Mouse (Mus musculus): ENCODE measurements around the gene Ifi205. TPM values are rescaled to one million over a fixed set of nuclear protein-coding genes. Genes with fewer than 3 reads are reported as not detected.
"Not testable (repeated sequence)": the region's sequence is repeated elsewhere in the genome, so short reads cannot be mapped to it uniquely, and the experiment has no call there.

The Ifi205 gene
- total RNA-seq, 2 experiments from 2014 or later = 0.29 TPM; not detected in 1

DNA sequence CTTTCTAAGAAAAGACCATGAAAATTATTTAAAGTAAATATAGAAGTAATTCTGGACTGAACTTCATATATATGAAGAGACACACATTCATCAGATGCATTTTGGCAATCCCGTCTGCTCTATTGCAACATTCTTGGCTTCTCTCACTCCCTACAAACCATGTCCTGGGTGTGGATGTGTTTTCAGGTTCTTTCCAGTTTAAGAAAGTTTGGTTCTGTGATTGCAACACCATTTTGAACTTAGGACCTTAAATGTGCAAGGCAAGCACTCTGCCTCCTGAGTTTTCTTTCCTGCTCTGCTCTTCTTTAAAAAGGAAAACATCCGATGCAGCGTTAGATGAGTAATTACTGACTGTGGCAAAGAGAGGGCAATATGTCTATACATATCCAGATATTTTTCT is 6.9 kb upstream of the Ifi205 start:
- Histone ChIP-seq H3K4me3 (no peak overlapping the region), H3K27ac (no peak overlapping the region)
- no peak for TF ChIP-seq CTCF (conservative IDR thresholded peaks at IDR 0.05)
- no peak for DNase-seq (ENCODE audit: low spot score in 2 of 2)

DNA sequence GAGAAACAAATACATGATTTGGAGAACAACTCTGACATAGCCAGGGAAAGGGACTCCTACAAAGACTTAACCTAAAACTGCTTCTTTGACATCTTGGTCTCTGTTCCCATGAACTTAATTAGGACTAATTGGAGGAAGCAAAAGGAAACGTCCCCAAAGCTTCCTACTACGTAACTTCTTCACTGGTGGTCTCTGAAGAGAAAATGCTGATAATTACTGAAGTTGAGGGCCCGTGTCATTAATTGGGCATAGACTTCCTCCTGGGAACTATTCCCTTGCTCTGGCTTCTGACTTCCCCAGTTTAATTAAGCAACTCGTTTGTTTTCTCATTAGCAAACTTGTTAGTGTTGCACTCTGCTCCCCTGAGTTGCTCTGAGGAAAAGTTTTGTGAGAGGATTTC is 4.2 kb upstream of the Ifi205 start:
- H3K4me3 ChIP-seq = no peak overlapping the region
- no peak overlapping the region for H3K27ac ChIP-seq
- DNase-seq (ENCODE audit: low spot score in 2 of 2) = no peak
- no peak for TF ChIP-seq CTCF (conservative IDR thresholded peaks at IDR 0.05)

DNA sequence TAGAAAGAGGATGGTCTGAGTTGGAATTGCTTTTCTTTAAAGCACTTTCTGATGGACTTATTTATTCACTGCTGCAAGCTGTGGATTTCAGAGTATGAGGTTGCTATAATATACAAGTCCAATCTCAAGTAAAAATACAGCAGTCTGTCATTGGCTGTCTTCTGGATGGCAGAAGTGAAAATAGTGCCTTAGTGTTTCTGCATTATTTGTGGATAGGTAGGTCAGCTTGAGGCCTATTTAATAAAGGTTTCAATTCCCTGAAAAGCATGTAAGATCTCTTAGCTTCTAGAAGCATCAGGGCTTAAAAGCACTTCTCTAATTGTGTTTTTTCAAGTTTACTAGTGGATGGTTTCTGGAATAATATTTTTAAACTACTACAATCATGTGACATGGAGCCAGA is 24.6 kb downstream of the Ifi205 start:
- not testable (repeated sequence) for DNase-seq (ENCODE audit: low spot score in 2 of 2); H3K27ac ChIP-seq; H3K4me3 ChIP-seq

DNA sequence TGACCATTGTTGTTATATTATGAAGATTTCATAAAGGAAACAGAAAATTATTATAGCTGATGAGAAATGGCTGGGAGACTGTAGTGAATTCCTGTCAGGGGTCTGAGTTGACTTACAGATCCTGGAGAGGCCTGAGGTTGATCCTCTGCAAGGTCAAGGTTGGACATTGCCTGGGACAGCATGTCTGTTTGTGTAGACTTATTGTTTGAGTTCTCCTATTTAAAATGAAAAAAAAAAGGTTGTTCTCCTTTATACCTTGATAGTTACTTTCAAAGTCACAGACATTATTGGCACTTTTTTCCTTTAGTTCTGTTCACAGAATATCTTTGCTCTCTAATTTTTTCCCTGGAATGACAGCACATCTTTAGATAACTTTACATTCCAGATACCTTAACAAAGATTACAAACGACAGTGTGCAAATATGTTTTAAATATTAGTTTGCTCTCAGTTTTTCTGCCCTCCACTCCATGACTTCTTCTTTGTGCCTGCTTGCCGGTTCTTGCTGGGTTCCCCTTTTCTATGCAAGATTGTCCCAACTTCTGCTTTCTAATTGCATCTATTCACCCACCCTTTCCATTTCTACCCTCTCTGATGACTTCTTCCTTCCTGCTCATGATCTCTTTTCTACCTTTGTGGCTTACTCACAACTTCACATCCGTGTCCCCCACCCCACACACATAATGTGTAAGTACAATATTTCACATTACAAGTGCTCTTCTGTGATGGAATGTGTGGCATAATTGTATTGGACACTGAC is 27.1 kb downstream of the Ifi205 start:
- not testable (repeated sequence) for H3K4me3 ChIP-seq; H3K27ac ChIP-seq; DNase-seq (ENCODE audit: low spot score in 2 of 2)

DNA sequence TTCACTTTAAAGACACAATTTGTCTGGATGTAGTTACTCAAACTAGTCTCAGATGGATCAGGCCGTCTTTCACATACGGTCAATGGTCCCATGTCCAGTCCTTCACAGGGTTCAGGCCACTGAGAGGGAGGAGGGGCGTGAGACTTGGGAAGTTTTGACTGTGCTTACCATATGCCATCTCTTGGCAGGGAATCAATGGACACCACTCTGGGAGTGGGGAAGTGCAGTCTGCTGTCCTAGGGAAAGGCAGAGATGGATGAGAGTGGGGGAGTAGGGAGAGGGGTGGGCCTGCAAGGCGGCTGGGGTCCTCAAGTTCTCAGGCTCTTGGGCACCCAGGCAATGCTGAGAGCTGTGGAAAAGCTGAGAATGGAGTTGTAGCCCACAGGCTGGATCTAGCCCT is 36.6 kb downstream of the Ifi205 start:
- no peak for DNase-seq (ENCODE audit: low spot score in 2 of 2)
- no peak for TF ChIP-seq CTCF (conservative IDR thresholded peaks at IDR 0.05)

DNA sequence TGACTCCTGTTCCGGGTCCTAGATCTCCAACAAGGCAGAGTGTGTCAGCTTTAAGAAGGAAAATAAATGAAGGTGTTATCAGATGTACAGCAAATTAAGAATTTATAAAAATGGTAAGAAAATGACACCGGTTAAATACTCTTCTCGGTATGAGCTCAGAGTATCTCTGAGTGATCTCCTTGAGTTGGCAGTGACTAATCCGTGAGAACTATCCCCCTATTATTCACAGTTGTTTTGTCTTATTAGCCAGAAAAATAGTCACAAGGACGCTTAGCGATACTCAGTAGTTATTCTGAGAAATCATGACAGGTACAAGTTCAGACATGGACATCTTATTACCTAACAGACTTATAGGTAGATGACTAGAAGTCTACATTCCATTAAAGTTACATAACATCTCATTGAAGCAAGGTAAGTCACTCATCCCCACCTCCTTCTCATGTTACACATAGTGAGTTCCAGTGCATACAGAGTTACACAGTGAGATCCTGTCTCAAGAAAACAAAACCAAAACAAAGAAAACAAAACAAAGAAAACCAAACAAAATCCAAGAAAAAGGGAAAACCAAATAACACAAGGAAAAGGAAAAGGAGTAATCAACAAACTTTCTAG is 48.8 kb downstream of the Ifi205 start, which contains the start of gene Ifi202b:
TSS of gene Ifi202b (minus strand) at position 51 of the 612 bp plus-strand sequence.
- H3K27ac ChIP-seq; DNase-seq (ENCODE audit: low spot score in 2 of 2); H3K4me3 ChIP-seq: not testable (repeated sequence)

More for the DNA sequence above, 36.6 kb downstream of the Ifi205 start:
- Histone ChIP-seq H3K4me3 (no peak overlapping the region), H3K27ac (no peak overlapping the region)

DNA sequence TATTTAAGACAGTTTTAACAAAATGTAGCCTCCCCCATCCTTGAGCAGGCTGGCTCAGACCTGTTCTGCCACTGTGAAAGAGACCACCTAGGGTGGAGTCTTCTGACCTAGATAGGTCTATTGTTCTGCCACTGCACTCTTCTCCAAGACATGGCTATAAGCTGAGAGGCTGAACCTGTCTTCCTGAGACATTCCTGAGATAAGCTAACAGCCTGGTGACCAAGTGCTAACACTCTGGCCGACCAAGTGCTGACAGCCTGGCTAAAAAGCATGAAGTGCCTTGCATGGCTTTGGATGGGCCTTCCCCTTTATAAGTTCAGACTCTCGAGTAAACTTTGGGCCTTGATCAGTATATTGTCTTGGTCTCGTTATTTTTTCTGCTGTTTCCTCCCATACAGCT is 50.6 kb downstream of the Ifi205 start:
- H3K4me3 ChIP-seq; DNase-seq (ENCODE audit: low spot score in 2 of 2); H3K27ac ChIP-seq: not testable (repeated sequence)

DNA sequence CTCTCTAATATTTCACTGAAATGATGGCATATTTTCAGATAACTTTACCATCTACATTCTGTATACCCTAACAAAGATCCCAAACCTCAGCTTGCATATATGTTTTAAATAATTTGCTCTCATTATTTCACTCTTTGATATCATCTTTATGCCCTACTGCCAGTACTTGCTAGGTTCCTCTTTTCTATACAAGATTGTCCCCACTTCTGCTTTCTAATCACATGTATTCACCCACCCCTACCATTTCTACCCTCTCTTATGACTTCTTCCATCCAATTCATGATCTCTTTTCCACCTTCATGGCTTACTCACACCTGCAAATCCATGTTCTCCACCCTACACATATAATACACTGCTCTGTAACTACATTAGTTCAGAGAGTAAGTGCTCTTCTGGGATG is 54.0 kb downstream of the Ifi205 start:
- no peak overlapping the region for H3K4me3 ChIP-seq
- no peak for DNase-seq (ENCODE audit: low spot score in 2 of 2)
- TF ChIP-seq CTCF (conservative IDR thresholded peaks at IDR 0.05) = no peak
- H3K27ac ChIP-seq = no peak overlapping the region

DNA sequence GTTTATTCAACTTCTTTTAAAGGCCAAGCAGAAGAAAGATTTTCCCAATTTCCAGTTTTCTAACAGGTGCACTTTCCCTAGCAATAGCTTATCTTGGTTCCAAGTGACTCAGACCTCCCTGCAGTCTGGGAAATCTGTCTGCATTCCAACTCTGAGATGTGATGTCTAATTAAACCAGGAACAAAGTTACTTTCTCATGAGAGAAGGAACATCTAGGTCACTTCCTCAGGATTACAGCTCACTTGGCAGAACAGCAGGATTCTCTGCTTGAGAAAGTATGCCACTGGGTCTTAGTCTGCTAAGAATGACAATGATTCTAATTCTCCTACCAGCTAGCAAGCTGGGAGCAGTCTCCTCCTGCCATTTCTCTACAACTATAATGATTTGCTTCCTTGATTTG is 58.5 kb downstream of the Ifi205 start:
- Histone ChIP-seq H3K4me3 (no peak overlapping the region), H3K27ac (no peak overlapping the region)
- DNase-seq (ENCODE audit: low spot score in 2 of 2) = peak in 1 of 2 experiments; percentile 5
- no peak for TF ChIP-seq CTCF (conservative IDR thresholded peaks at IDR 0.05)

Other genes starting within 250 kb of the Ifi205 start
- gene Ifi211, start 118.8 kb downstream of the Ifi205 start, total RNA-seq (2021) = not detected
- gene Mndal, start 89.3 kb downstream of the Ifi205 start, total RNA-seq (2021) = 10 to 100 TPM; 10.4 to 12.3 TPM
- 1 to 10 TPM; 4.5 to 5.6 TPM for gene Ifi203, start 89.1 kb downstream of the Ifi205 start, total RNA-seq (2021)
- not detected for gene Ifi202b, start 49.1 kb downstream of the Ifi205 start, total RNA-seq (2021)
- gene Olfr433, start 8.9 kb upstream of the Ifi205 start, total RNA-seq (2021) = not detected
- gene Olfr432, start 17.4 kb upstream of the Ifi205 start, total RNA-seq (2021) = not detected
- not detected for gene Olfr430, start 34.8 kb upstream of the Ifi205 start, total RNA-seq (2021)
- not detected for gene Olfr429, start 52.5 kb upstream of the Ifi205 start, total RNA-seq (2021)
- not detected for gene Olfr427, start 65.1 kb upstream of the Ifi205 start, total RNA-seq (2021)
- not detected for gene Olfr231, start 89.4 kb upstream of the Ifi205 start, total RNA-seq (2021)
- not detected for gene Olfr424, start 99.7 kb upstream of the Ifi205 start, total RNA-seq (2021)
- not detected for gene Olfr420, start 123.8 kb upstream of the Ifi205 start, total RNA-seq (2021)
- under 1 TPM in 1 of 2 experiments, not detected in 1; 0.05 TPM for gene Spta1, start 141.0 kb upstream of the Ifi205 start, total RNA-seq (2021)
- not detected for gene Olfr419, start 220.3 kb upstream of the Ifi205 start, total RNA-seq (2021)

Data from layer of hippocampus, adult 2 months (tissue).